Mouse (Mus musculus) mature B cell (primary cell): ENCODE data around the gene Rbm4.

Experiments used
- in situ Hi-C: fragments of 300-500 bp; cut with MboI; formaldehyde crosslinking; loops from 2 replicates; pipeline ENCODE4 v1.14.3; 2019

Rbm4 gene

DNA sequence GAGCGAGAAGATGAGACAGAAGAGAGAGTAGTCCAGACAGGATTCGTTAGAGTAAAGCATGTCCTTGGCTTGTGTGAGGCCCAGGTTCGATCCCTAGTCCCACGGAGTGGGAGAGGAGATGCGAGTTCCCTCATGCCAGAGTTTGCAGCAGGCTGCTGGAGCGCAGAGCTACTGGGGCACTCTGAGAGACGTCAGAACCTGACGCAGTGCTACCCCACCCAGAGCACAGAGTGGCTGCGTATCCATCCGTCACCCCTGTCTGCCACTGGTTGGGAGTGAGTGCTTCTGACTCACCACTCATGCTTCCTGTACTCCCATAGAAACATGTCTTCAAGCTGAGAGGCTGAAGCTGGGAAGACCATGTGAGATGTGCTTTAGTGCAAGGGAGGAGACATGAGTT lies 52.2 kb downstream of the Rbm4 start:
- in situ Hi-C loops: no loop called here

DNA sequence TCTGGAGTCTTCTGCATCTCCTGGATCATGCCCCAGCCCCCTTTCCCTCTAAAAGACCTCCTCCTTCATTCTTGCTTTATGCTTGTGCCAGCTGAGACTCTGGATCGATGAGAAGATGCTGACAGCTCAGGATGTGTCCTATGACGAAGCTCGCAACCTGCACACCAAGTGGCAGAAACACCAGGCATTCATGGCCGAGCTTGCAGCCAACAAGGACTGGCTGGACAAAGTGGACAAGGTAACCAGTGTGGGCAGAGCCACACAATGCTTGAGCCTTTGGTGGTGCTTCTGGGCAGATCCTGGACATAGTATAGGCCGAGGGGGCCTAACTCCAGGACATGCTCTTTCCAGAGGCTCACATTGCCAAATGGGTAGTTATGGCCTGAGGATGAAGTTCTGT lies 53.9 kb downstream of the Rbm4 start:
- in situ Hi-C loops: no loop called here

DNA sequence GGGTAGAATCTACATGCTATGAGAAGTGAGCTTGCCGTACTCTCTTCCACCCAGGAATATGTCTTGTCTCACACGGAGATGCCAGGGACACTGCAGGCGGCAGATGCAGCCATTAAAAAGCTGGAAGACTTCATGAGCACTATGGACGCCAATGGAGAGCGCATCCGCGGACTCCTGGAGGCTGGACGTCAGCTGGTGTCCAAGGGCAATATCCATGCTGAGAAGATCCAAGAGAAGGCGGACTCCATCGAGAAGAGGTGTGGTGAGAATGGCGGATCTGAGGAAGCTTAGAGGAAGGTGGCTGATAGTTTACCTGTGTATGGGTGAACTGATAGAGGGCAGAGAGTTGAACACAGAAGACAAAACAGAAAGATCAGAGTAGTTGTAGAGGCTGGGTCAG lies 54.6 kb downstream of the Rbm4 start:
- in situ Hi-C loops: no loop called here

GRCm38 (mm10) chr19:4737866-4738265 lies 55.8 kb downstream of the Rbm4 start:
- in situ Hi-C loops: no loop called here
